ENCODE assay signal across 9 mouse cellular contexts in the genomic region with DNA sequence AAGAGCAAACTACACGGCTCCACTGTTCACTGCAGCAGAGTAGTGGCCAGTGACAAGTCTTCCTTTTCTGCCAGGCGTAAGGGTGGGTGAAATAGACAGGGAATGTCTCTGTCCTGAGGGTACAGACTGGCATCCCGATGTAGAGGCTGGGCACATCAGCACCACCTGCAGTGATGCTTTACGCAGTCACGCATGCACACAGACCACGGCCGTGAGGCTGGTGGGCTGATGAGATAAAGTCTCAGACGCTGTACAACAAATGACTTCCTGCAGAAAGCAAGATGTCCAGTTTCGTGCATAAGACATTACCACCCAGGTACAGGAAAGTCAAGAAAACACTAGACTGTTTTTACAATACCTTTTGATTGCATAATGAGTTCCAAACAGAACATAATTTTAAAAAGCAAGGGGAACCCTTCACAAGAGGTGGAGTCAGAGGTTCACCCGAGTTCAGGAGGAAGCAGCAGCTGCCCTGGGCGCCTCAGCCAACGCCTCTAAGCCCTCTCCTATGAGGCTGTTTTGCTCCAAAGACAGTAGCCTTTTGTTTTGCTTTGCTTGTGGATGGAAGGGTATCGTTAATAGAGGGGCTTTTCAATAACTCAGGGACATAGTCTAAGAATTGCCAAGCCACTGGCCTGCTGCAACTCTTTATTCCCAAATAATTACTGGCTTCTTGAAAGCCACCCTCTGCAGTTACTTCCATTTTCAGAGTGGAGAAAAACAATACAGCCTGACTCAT. TPM values are rescaled to one million over a fixed set of nuclear protein-coding genes. Genes with fewer than 3 reads are reported as not detected.
DNase-seq lines count a peak whose midpoint lies in the region; ATAC-seq and TF ChIP-seq lines count a peak whose summit lies in the region.
"Had no signal": no experiment of that assay in that cellular context is flagged by ENCODE, and none has a peak within 500 bp of the region (broad histone marks: within the 10 kb centered on the region; RNA-seq: fewer than 3 reads in every experiment).

No protein-coding gene starts in this region.

- 77% methylated on average over 13 of the region's 13 CpGs for WGBS in liver, adult 2 months
- WGBS in liver, embryonic 12.5 days (ENCODE audit: insufficient replicate concordance) = 41% methylated on average over 13 of the region's 13 CpGs
- 52% methylated on average over 13 of the region's 13 CpGs for WGBS in hindbrain, postnatal 0 days

- no peaks in the 10 kb centered on the region for H3K4me1 ChIP-seq in liver, adult 2 months (ENCODE audit: control insufficient read depth, insufficient read depth, low read length)
- H3K4me1 ChIP-seq in liver, embryonic 12.5 days = peaks cover 46% of the 10 kb centered on the region
- H3K4me1 ChIP-seq in cortical plate, adult 2 months (ENCODE audit: control insufficient read depth, insufficient read depth, low read length) = no peaks in the 10 kb centered on the region
- H3K4me1 ChIP-seq in hindbrain, postnatal 0 days (ENCODE audit: insufficient read depth, low read length) = no peaks in the 10 kb centered on the region

- H3K4me2 ChIP-seq in liver, embryonic 12.5 days = no peak overlapping the region
- H3K4me2 ChIP-seq in hindbrain, postnatal 0 days (ENCODE audit: low read depth, low read length) = no peak overlapping the region

- H3K27me3 ChIP-seq in liver, adult 2 months (ENCODE audit: control insufficient read depth, insufficient read depth, low read length) = no peaks in the 10 kb centered on the region
- no peaks in the 10 kb centered on the region for H3K27me3 ChIP-seq in liver, embryonic 12.5 days (replicated peaks)
- H3K27me3 ChIP-seq in hindbrain, postnatal 0 days (ENCODE audit: insufficient read depth, low read length) = no peaks in the 10 kb centered on the region

- peak overlapping the region; percentile 8; the same call in 1 of the 2 replicates for H3K27ac ChIP-seq in liver, adult 2 months (replicated peaks; ENCODE audit: insufficient read depth, low read depth, low read length)
- no peak overlapping the region for H3K27ac ChIP-seq in liver, embryonic 12.5 days
- H3K27ac ChIP-seq in cortical plate, adult 2 months (ENCODE audit: insufficient read depth, low read length) = peak overlapping the region; percentile 69
- peak overlapping the region; percentile 66 for H3K27ac ChIP-seq in hindbrain, postnatal 0 days

- no peak for TF ChIP-seq CTCF in liver, adult 2 months (IDR thresholded peaks at IDR 0.05; ENCODE audit: low read depth, low read length)
- no peak for TF ChIP-seq CTCF in cortical plate, adult 2 months (IDR thresholded peaks at IDR 0.05; ENCODE audit: extremely low read depth, insufficient read depth, low read length)
- no peak for TF ChIP-seq CTCF in hindbrain, postnatal 0 days (IDR thresholded peaks at IDR 0.05; ENCODE audit: low read depth)

- no peak overlapping the region for H3K4me3 ChIP-seq in liver, adult 2 months (ENCODE audit: insufficient read depth, low read depth, low read length)
- no peak overlapping the region for H3K4me3 ChIP-seq in liver, embryonic 12.5 days
- no peak overlapping the region for H3K4me3 ChIP-seq in cortical plate, adult 2 months (ENCODE audit: insufficient read depth, low read length)
- H3K4me3 ChIP-seq in hindbrain, postnatal 0 days (ENCODE audit: low read length) = no peak overlapping the region

- H3K9me3 ChIP-seq in liver, embryonic 12.5 days (replicated peaks) = no peaks in the 10 kb centered on the region
- no peaks in the 10 kb centered on the region for H3K9me3 ChIP-seq in hindbrain, postnatal 0 days (ENCODE audit: low read length)

- no peaks in the 10 kb centered on the region for H3K36me3 ChIP-seq in liver, adult 2 months (ENCODE audit: control insufficient read depth, insufficient read depth, low read length)
- H3K36me3 ChIP-seq in liver, embryonic 12.5 days = 0 out of 2 replicates have a peak, but pooled peaks cover 3% of the 10 kb centered on the region
- no peaks in the 10 kb centered on the region for H3K36me3 ChIP-seq in hindbrain, postnatal 0 days (ENCODE audit: insufficient read depth, low read length)

- ATAC-seq in liver, embryonic 12.5 days = no peak
- ATAC-seq in hindbrain, postnatal 0 days = no peak
- ATAC-seq in monocyte, adult 5-6 weeks (replicated peaks; ENCODE audit: insufficient number of reproducible peaks, low FRiP score, low TSS enrichment, poor library complexity, severe bottlenecking) = peak; percentile 56

- no peak overlapping the region for H3K9ac ChIP-seq in liver, adult 2 months (ENCODE audit: low read depth, low read length)
- no peak overlapping the region for H3K9ac ChIP-seq in liver, embryonic 12.5 days
- H3K9ac ChIP-seq in hindbrain, postnatal 0 days (replicated peaks; ENCODE audit: low read length) = no peak overlapping the region

- H3K79me2 ChIP-seq in liver, adult 2 months (ENCODE audit: control insufficient read depth, insufficient read depth, low read length) = peaks cover 17% of the 10 kb centered on the region; the same call in 1 of the 2 replicates

- no peak for TF ChIP-seq POLR2A in liver, adult 2 months (IDR thresholded peaks at IDR 0.05; ENCODE audit: extremely low read depth, insufficient read depth, low read length)
- no peak for TF ChIP-seq POLR2A in cortical plate, adult 2 months (IDR thresholded peaks at IDR 0.05; ENCODE audit: extremely low read depth, insufficient read depth, low read length)

- DNase-seq in liver, adult 2 months (ENCODE audit: extremely low read depth, low read depth, low spot score) = no peak
- no peak for DNase-seq in hindbrain, postnatal 0 days (ENCODE audit: low spot score)
- DNase-seq in cerebellum, postnatal 25 days = no peak
- no peak for DNase-seq in right cerebral cortex, postnatal 10 days (ENCODE audit: low spot score in 2 of 2)
- no peak for DNase-seq in kidney, postnatal 10 days
- DNase-seq: cerebellum, adult 9-10 months had no signal

RNA-seq across cellular contexts. Expression of a gene that starts 8.8 kb away (rescaled TPM):
- total RNA-seq in liver, adult 2 months (2014; rRNA removed) = 12.6 and 19.5 TPM in 2 replicates
- 50.8 and 54.0 TPM in 2 replicates for polyA plus RNA-seq in liver, adult 2 months (2012; rRNA removed)
- polyA plus RNA-seq in liver, embryonic 12.5 days (2016; fragmentation: Nextera tagmentation; extraction: Ambion mirVana) = 12.1 and 13.1 TPM in 2 replicates
- polyA plus RNA-seq in cortical plate, adult 2 months (2012; rRNA removed) = 22.2 and 24.3 TPM in 2 replicates
- 42.4 and 42.6 TPM in 2 replicates for total RNA-seq in hindbrain, postnatal 0 days (2014; rRNA removed)
- polyA plus RNA-seq in hindbrain, postnatal 0 days (2015; fragmentation: Nextera tagmentation; extraction: Ambion mirVana) = 34.9 and 37.5 TPM in 2 replicates
- 37.3 to 55.5 TPM (median 45.4 TPM) in 3 replicates for total RNA-seq in monocyte, adult 5-6 weeks (2017)

RNA-seq across cellular contexts. Expression of a gene that starts 17.4 kb away (rescaled TPM):
- 17.8 and 18.2 TPM in 2 replicates for total RNA-seq in liver, adult 2 months (2014; rRNA removed)
- 8.8 and 15.4 TPM in 2 replicates for polyA plus RNA-seq in liver, adult 2 months (2012; rRNA removed)
- 59.4 and 62.6 TPM in 2 replicates for polyA plus RNA-seq in liver, embryonic 12.5 days (2016; fragmentation: Nextera tagmentation; extraction: Ambion mirVana)
- 64.8 and 68.3 TPM in 2 replicates for polyA plus RNA-seq in cortical plate, adult 2 months (2012; rRNA removed)
- total RNA-seq in hindbrain, postnatal 0 days (2014; rRNA removed) = 81.8 and 82.7 TPM in 2 replicates
- 84.5 and 91.1 TPM in 2 replicates for polyA plus RNA-seq in hindbrain, postnatal 0 days (2015; fragmentation: Nextera tagmentation; extraction: Ambion mirVana)
- 80.4 to 111 TPM (median 109 TPM) in 3 replicates for total RNA-seq in monocyte, adult 5-6 weeks (2017)

RNA-seq across cellular contexts. Expression of a gene that starts 27.7 kb away (rescaled TPM):
- total RNA-seq in liver, adult 2 months (2014; rRNA removed) = not detected in 2 replicates
- polyA plus RNA-seq in liver, adult 2 months (2012; rRNA removed) = 0.09 TPM in 1 of 2 replicates, not detected in the other
- 36.1 and 36.9 TPM in 2 replicates for polyA plus RNA-seq in liver, embryonic 12.5 days (2016; fragmentation: Nextera tagmentation; extraction: Ambion mirVana)
- 163 and 175 TPM in 2 replicates for polyA plus RNA-seq in cortical plate, adult 2 months (2012; rRNA removed)
- 280 and 290 TPM in 2 replicates for total RNA-seq in hindbrain, postnatal 0 days (2014; rRNA removed)
- 376 and 384 TPM in 2 replicates for polyA plus RNA-seq in hindbrain, postnatal 0 days (2015; fragmentation: Nextera tagmentation; extraction: Ambion mirVana)
- total RNA-seq in monocyte, adult 5-6 weeks (2017) = not detected in 3 replicates

RNA-seq across cellular contexts. Expression of a gene that starts 32.5 kb away (rescaled TPM):
- total RNA-seq in liver, adult 2 months (2014; rRNA removed) = 0.09 and 0.40 TPM in 2 replicates
- 0.22 and 0.25 TPM in 2 replicates for polyA plus RNA-seq in liver, adult 2 months (2012; rRNA removed)
- polyA plus RNA-seq in liver, embryonic 12.5 days (2016; fragmentation: Nextera tagmentation; extraction: Ambion mirVana) = 0.99 and 1.0 TPM in 2 replicates
- 90.4 and 99.2 TPM in 2 replicates for polyA plus RNA-seq in cortical plate, adult 2 months (2012; rRNA removed)
- total RNA-seq in hindbrain, postnatal 0 days (2014; rRNA removed) = 35.8 and 38.5 TPM in 2 replicates
- polyA plus RNA-seq in hindbrain, postnatal 0 days (2015; fragmentation: Nextera tagmentation; extraction: Ambion mirVana) = 20.5 and 28.5 TPM in 2 replicates
- total RNA-seq in monocyte, adult 5-6 weeks (2017) = 0.49 TPM in 1 of 3 replicates, not detected in the others

RNA-seq across cellular contexts. Expression of a gene that starts 36.4 kb away (rescaled TPM):
- 1.6 and 6.0 TPM in 2 replicates for total RNA-seq in liver, adult 2 months (2014; rRNA removed)
- not detected in 2 replicates for polyA plus RNA-seq in liver, adult 2 months (2012; rRNA removed)
- polyA plus RNA-seq in liver, embryonic 12.5 days (2016; fragmentation: Nextera tagmentation; extraction: Ambion mirVana) = 96.4 and 96.5 TPM in 2 replicates
- 0.30 and 0.33 TPM in 2 replicates for polyA plus RNA-seq in cortical plate, adult 2 months (2012; rRNA removed)
- total RNA-seq in hindbrain, postnatal 0 days (2014; rRNA removed) = not detected in 2 replicates
- polyA plus RNA-seq in hindbrain, postnatal 0 days (2015; fragmentation: Nextera tagmentation; extraction: Ambion mirVana) = 0.09 and 0.66 TPM in 2 replicates
- not detected in 3 replicates for total RNA-seq in monocyte, adult 5-6 weeks (2017)

Comparison
In these comparisons a context has a peak if more than half of its experiments do, and no peak if none do; other contexts are left out.
1. RNA of a gene that starts 27.7 kb away (polyA plus RNA-seq): 376 to 384 TPM in hindbrain, postnatal 0 days, 163 to 175 TPM in cortical plate, adult 2 months and 36.1 to 36.9 TPM in liver, embryonic 12.5 days; 0.09 TPM in liver, adult 2 months; every median in the first group is over 10 times any median in the second.